Mouse (Mus musculus) embryonic facial prominence, embryonic 13.5 days (tissue): ENCODE measurements around the gene Ythdf2. TPM values are rescaled to one million over a fixed set of nuclear protein-coding genes. Genes with fewer than 3 reads are reported as not detected.

Experiments used
- ATAC-seq: fragments of 200-750 bp; cut with Nextera tagmentation; 2 replicates; pipeline ENCODE4 v1.8.0; 2017; ENCODE audit warnings: low read depth; ENCODE audit not compliant: insufficient number of reproducible peaks, insufficient read depth, low FRiP score, low TSS enrichment
- H3K27ac ChIP-seq: fragments of 300-500 bp; sonication (generic); 2 replicates; pipeline ENCODE4 v1.5.1; 2015; ENCODE audit warnings: moderate library complexity, mild to moderate bottlenecking, inconsistent platforms
- H3K27me3 ChIP-seq: fragments of 300-500 bp; sonication (generic); 2 replicates; pipeline ENCODE4 v1.6.1; 2015; ENCODE audit warnings: mild to moderate bottlenecking, inconsistent platforms
- H3K36me3 ChIP-seq: fragments of 300-500 bp; sonication (generic); 2 replicates; pipeline ENCODE4 v1.6.1; 2015; ENCODE audit warnings: mild to moderate bottlenecking, inconsistent platforms
- H3K4me1 ChIP-seq: fragments of 300-500 bp; sonication (generic); 2 replicates; pipeline ENCODE4 v1.6.1; 2015; ENCODE audit warnings: inconsistent platforms
- H3K4me2 ChIP-seq: fragments of 300-500 bp; sonication (generic); 2 replicates; pipeline ENCODE4 v1.6.1; 2015; ENCODE audit warnings: moderate library complexity, mild to moderate bottlenecking, inconsistent platforms
- H3K4me3 ChIP-seq: fragments of 300-500 bp; sonication (generic); 2 replicates; pipeline ENCODE4 v1.5.1; 2015; ENCODE audit warnings: mild to moderate bottlenecking, inconsistent platforms
- H3K9ac ChIP-seq: fragments of 300-500 bp; sonication (generic); 2 replicates; pipeline ENCODE4 v1.6.1; 2015; ENCODE audit warnings: mild to moderate bottlenecking, inconsistent platforms
- H3K9me3 ChIP-seq: fragments of 300-500 bp; sonication (generic); 2 replicates; pipeline ENCODE4 v1.6.1; 2016; ENCODE audit warnings: inconsistent platforms
- WGBS: fragments of 180-500 bp; shearing (Covaris S2); methylation state at CpG from one replicate; pipeline ENCODE4 v1.1.7; 2015; ENCODE audit warnings: mixed read lengths; 5-methylcytosine and 5-hydroxymethylcytosine counted together
- polyA plus RNA-seq: library from polyadenylated mRNA; unstranded; fragments of >200 nt; fragmentation: Nextera tagmentation; extraction: Ambion mirVana; gene quantifications from 2 replicates; pipeline ENCODE4 v1.2.1, GENCODE M21; 2015

Ythdf2 gene
- 109 and 124 TPM in 2 replicates for polyA plus RNA-seq

- 2% methylated on average over 66 of the region's 78 CpGs for WGBS
Measured at GRCm38 (mm10) chr4:132211953-132212734, at the start of gene Ythdf2. Gene Ythdf2, minus strand, starts transcription at chr4:132212303.

GRCm38 (mm10) chr4:132260404-132261379 is 48.6 kb upstream of the Ythdf2 start:
- Histone ChIP-seq H3K4me2 (peak overlapping the region; percentile 86), H3K27ac (peak overlapping the region; percentile 95), H3K27me3 (no peaks in the 10 kb centered on the region), H3K4me3 (peak overlapping the region; percentile 78), H3K9ac (peak overlapping the region; percentile 94), H3K9me3 (no peaks in the 10 kb centered on the region), H3K4me1 (peaks cover 22% of the 10 kb centered on the region), H3K36me3 (0 out of 2 replicates have a peak, but pooled peaks cover 4% of the 10 kb centered on the region)
- ATAC-seq: peak; percentile 74; the same call in 1 of the 2 replicates
- 2% methylated on average over 27 of the region's 64 CpGs for WGBS

More at GRCm38 (mm10) chr4:132211953-132212734, at the start of gene Ythdf2:
- ATAC-seq: peak; percentile 96
- H3K36me3 ChIP-seq: peaks cover 19% of the 10 kb centered on the region
- H3K27me3 ChIP-seq: no peaks in the 10 kb centered on the region
- H3K4me1 ChIP-seq: peaks cover 17% of the 10 kb centered on the region
- H3K4me2 ChIP-seq: peak within 1 kb of the TSS; percentile 90
- peak within 1 kb of the TSS; percentile 100 for H3K9ac ChIP-seq
- no peaks in the 10 kb centered on the region for H3K9me3 ChIP-seq
- H3K27ac ChIP-seq: peak within 1 kb of the TSS; percentile 96
- peak within 1 kb of the TSS; percentile 98 for H3K4me3 ChIP-seq

GRCm38 (mm10) chr4:132259248-132259647 is 47.1 kb upstream of the Ythdf2 start:
- Histone ChIP-seq H3K4me3 (peak overlapping the region; percentile 78; the same call in 1 of the 2 replicates), H3K4me2 (peak overlapping the region; percentile 86; the same call in 1 of the 2 replicates), H3K4me1 (peaks cover 22% of the 10 kb centered on the region), H3K9me3 (no peaks in the 10 kb centered on the region), H3K27me3 (no peaks in the 10 kb centered on the region), H3K9ac (peak overlapping the region; percentile 37; the same call in 1 of the 2 replicates), H3K36me3 (0 out of 2 replicates have a peak, but pooled peaks cover 4% of the 10 kb centered on the region), H3K27ac (no peak overlapping the region)
- 90% methylated on average over 4 of the region's 4 CpGs for WGBS
- ATAC-seq: no peak

GRCm38 (mm10) chr4:132256384-132256783 is 44.3 kb upstream of the Ythdf2 start:
- H3K36me3 ChIP-seq: peaks cover 13% of the 10 kb centered on the region
- H3K4me1 ChIP-seq: peaks cover 16% of the 10 kb centered on the region
- H3K27me3 ChIP-seq: no peaks in the 10 kb centered on the region
- no peak overlapping the region for H3K4me3 ChIP-seq
- 92% methylated on average over 3 of the region's 3 CpGs for WGBS
- no peak overlapping the region for H3K4me2 ChIP-seq
- no peaks in the 10 kb centered on the region for H3K9me3 ChIP-seq
- H3K27ac ChIP-seq: no peak overlapping the region
- no peak for ATAC-seq
- H3K9ac ChIP-seq: no peak overlapping the region

- no peak for ATAC-seq
Measured at GRCm38 (mm10) chr4:132254986-132255385, 42.9 kb upstream of the Ythdf2 start.

GRCm38 (mm10) chr4:132253622-132254021 is 41.5 kb upstream of the Ythdf2 start:
- 87% methylated on average over 2 of the region's 2 CpGs for WGBS
- Histone ChIP-seq H3K9ac (no peak overlapping the region), H3K36me3 (peaks cover 37% of the 10 kb centered on the region), H3K9me3 (no peaks in the 10 kb centered on the region), H3K27me3 (no peaks in the 10 kb centered on the region), H3K4me3 (no peak overlapping the region), H3K4me2 (no peak overlapping the region), H3K4me1 (peaks cover 2% of the 10 kb centered on the region), H3K27ac (no peak overlapping the region)
- no peak for ATAC-seq

More at GRCm38 (mm10) chr4:132254986-132255385, 42.9 kb upstream of the Ythdf2 start:
- Histone ChIP-seq H3K27me3 (no peaks in the 10 kb centered on the region), H3K4me1 (peaks cover 15% of the 10 kb centered on the region), H3K36me3 (peaks cover 27% of the 10 kb centered on the region), H3K9ac (no peak overlapping the region), H3K9me3 (no peaks in the 10 kb centered on the region), H3K27ac (no peak overlapping the region), H3K4me3 (no peak overlapping the region), H3K4me2 (no peak overlapping the region)
- 69% methylated on average over 3 of the region's 3 CpGs for WGBS

DNA sequence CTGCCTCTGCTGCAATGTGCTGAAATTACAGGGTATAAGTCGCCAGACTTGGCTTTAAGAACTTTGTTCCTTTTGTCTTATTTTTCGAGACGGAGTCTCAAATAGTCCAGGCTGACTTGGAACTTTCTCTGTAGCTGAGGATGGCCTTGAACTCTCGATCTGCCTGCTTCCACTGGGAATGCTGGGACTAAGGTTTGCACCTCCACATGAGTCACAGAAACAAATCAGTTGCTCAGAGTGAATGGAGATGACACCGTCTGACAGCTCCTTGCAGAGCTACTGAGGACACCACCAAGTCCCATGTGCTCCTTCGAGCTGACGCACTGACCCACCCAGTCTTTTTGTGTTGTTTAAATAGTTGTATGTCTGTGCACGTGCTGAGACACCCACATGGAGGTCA is 41.0 kb upstream of the Ythdf2 start:
- WGBS: 86% methylated on average over 8 of the region's 8 CpGs
- no peaks in the 10 kb centered on the region for H3K4me1 ChIP-seq
- no peaks in the 10 kb centered on the region for H3K9me3 ChIP-seq
- no peak overlapping the region for H3K4me2 ChIP-seq
- no peak overlapping the region for H3K4me3 ChIP-seq
- H3K9ac ChIP-seq: no peak overlapping the region
- peaks cover 39% of the 10 kb centered on the region for H3K36me3 ChIP-seq
- no peaks in the 10 kb centered on the region for H3K27me3 ChIP-seq
- H3K27ac ChIP-seq: no peak overlapping the region
- ATAC-seq: no peak

DNA sequence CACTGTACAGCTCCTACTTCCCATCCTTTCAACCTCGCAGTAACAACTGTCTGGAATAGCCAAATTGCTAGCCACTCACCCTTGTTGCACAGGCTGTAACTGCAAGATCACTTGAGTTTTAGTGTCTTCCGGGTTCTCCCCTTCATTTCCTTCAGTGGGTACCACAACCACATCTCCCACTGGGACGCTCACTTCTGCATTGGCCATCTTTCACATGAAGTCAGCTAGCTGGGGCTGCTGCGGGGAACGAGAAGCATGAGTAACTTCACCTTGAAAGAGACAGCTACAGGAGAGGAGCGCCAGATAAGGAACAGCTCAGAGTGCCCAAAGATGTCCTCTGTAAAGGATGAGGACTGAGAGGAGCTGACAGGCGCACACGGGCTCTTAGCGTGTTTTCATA is 39.5 kb upstream of the Ythdf2 start:
- H3K9ac ChIP-seq: no peak overlapping the region
- H3K36me3 ChIP-seq: peaks cover 51% of the 10 kb centered on the region
- no peaks in the 10 kb centered on the region for H3K4me1 ChIP-seq
- ATAC-seq: no peak
- no peak overlapping the region for H3K4me3 ChIP-seq
- H3K4me2 ChIP-seq: no peak overlapping the region
- H3K9me3 ChIP-seq: no peaks in the 10 kb centered on the region
- no peak overlapping the region for H3K27ac ChIP-seq
- no peaks in the 10 kb centered on the region for H3K27me3 ChIP-seq
- WGBS: 91% methylated on average over 9 of the region's 9 CpGs

DNA sequence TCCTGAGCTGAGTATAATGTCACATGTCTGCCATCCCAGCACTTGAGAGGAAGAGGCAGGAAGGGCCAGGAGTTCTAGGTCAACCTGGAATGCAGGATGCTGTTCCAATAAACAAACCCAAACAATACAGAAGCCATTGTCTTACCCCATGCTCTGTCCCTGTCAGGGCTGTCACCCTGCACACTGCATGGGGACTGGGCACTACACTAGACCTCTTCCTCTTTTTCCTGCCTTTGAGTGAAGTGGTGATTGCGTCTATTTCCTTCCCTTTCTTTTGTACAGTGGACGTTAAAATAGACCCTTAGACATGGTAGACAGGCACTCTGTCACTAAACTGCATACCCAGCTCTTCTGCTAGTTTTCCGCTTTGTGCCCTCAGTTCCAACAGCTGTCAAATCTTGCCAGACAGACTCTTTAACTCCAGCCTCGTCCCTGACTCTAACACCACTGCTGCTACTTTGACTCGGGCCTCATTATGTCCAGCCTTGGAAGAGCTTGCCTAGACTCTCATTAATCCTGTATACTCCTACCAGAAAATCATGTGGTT is 35.4 kb upstream of the Ythdf2 start:
- no peaks in the 10 kb centered on the region for H3K9me3 ChIP-seq
- H3K4me1 ChIP-seq: no peaks in the 10 kb centered on the region
- H3K4me3 ChIP-seq: no peak overlapping the region
- ATAC-seq: no peak
- no peak overlapping the region for H3K27ac ChIP-seq
- no peak overlapping the region for H3K9ac ChIP-seq
- H3K36me3 ChIP-seq: peaks cover 81% of the 10 kb centered on the region
- WGBS: 84% methylated on average over 5 of the region's 5 CpGs
- H3K4me2 ChIP-seq: no peak overlapping the region
- no peaks in the 10 kb centered on the region for H3K27me3 ChIP-seq

GRCm38 (mm10) chr4:132245643-132246042 is 33.5 kb upstream of the Ythdf2 start:
- Histone ChIP-seq H3K9ac (no peak overlapping the region), H3K36me3 (peaks cover 80% of the 10 kb centered on the region), H3K27ac (no peak overlapping the region), H3K9me3 (no peaks in the 10 kb centered on the region), H3K4me3 (no peak overlapping the region), H3K4me2 (no peak overlapping the region), H3K4me1 (no peaks in the 10 kb centered on the region), H3K27me3 (no peaks in the 10 kb centered on the region)
- 95% methylated on average over 3 of the region's 3 CpGs for WGBS
- ATAC-seq: no peak

DNA sequence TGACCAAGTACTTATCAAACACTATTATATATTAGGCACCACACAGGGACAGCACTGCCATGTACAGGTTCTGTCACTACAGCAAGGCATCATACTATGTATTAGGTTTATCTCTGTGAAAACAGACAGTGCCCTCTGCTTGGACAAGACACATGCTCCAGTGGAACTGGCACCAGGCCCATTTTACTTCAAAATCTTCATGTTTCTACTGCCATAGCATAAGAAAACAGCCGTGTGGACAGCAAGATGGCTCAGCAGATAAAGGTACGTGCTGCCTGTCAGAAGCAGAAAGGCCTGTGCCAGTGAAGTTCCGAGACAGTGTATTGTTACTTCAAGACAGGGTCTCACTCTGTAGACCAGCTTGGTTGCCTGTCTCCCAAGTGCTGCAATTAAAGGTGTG is 29.1 kb upstream of the Ythdf2 start:
- Histone ChIP-seq H3K27ac (no peak overlapping the region), H3K4me2 (no peak overlapping the region), H3K27me3 (no peaks in the 10 kb centered on the region), H3K9ac (no peak overlapping the region), H3K36me3 (peaks cover 78% of the 10 kb centered on the region), H3K9me3 (no peaks in the 10 kb centered on the region), H3K4me3 (no peak overlapping the region), H3K4me1 (no peaks in the 10 kb centered on the region)
- ATAC-seq: no peak
- 88% methylated on average over 3 of the region's 3 CpGs for WGBS
